Mouse (Mus musculus) layer of hippocampus, postnatal 25 days (tissue): ENCODE measurements around the gene Copz2. TPM values are rescaled to one million over a fixed set of nuclear protein-coding genes. Genes with fewer than 3 reads are reported as not detected.
"Not testable (repeated sequence)": the region's sequence is repeated elsewhere in the genome, so short reads cannot be mapped to it uniquely, and the experiment has no call there.

Source experiments
- DNase-seq, 2 experiments: peaks; one replicate each; pipeline ENCODE4 v3.0.0; 2022; ENCODE audit warnings: mixed read lengths in 2 of 2, low spot score in 1 of 2; ENCODE audit errors: extremely low spot score in 1 of 2
- total RNA-seq, 2 experiments: library from RNA; stranded (reverse); gene quantifications; 2 replicates each; pipeline ENCODE4 v1.2.3; 2021

Gene Copz2
- total RNA-seq, 2 experiments from 2014 or later = 6.5 to 6.8 TPM

DNA sequence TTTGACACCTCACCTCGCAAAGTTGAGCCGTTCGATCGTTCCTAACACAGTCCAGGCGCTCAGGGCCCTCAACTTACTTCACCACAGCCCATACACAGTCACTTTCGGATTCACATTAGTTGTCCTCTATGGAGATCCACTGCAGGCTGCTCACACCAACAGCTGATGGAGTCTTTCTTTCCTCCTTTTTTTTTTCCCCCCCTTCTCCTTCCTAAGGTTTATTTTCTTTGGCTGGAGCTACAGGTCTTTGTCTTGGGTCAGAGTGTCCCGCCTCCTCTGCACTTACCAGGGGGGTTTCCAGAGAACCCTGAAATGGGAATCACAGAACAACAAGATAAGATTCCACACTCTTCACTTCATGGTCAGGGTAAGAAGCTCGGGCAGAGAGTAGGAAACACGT lies 21.8 kb upstream of the Copz2 start:
- no peak for DNase-seq

DNA sequence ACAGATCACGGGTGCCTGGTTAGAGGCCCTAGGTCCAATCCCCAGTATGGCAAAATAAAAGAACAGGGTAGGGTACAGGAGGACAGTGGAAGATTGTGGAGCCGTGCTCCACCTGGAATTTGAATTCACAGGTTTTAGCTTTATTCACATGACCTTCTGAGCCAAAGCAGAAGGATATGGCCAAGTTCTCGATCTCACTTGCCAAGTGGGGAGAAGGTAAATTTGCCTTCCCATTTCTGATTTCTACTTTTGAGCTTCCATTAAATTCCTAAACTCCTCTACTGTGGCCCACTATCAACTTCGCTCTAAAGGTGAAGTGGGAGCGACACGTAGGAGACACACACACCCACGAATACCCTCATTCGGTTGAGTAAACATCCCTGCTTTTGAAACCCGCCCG lies 20.8 kb upstream of the Copz2 start:
- DNase-seq = no peak

DNA sequence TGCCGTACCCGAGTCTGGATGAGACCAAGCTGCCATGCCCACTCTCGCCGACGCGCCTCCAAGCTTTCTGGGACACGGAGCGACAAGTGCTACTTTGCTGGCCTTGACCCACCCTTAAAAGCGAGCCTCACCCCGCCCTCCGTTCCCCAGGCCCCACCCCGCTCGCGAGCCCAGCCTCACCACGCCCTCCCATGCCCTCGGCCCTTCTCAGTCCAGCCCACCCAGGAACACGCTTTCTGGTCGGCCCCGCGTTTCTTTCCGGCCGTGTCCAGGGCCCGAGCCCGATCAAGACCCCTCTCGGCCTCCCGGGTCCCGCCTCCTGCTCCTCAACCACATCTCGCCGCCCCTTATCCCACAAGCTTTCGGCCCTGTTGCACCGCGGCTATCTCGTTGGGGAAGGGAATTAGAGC lies 20.3 kb upstream of the Copz2 start:
- DNase-seq = peak; percentile 42 to 53

GRCm38 (mm10) chr11:96829813-96830538 lies 19.7 kb upstream of the Copz2 start, which contains the start of gene Nfe2l1:
Gene Nfe2l1, minus strand, starts transcription at chr11:96829968.
- peak; percentile 86 to 94 for DNase-seq

GRCm38 (mm10) chr11:96830539-96831216 lies 19.0 kb upstream of the Copz2 start:
- no peak for DNase-seq

GRCm38 (mm10) chr11:96831516-96831915 lies 18.2 kb upstream of the Copz2 start:
- DNase-seq = no peak

DNA sequence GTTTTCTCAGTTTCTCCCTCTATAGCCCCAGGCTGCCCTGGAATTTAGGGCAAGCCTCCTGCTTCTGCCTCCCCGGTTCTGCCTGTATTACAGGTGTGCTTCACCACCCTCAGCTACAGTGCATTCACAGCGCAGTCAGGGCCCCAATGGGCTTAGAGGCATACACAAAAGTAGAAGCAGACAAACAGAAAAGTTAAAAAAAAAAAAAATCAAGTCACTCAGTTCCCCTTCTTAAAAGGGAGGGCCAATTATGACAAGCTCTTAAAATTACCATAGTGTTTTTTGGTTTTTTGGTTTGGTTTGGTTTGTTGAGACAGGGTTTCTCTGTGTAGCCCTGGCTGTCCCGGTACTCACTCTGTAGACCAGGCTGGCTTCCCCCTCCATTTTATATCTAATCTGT lies 17.1 kb upstream of the Copz2 start:
- DNase-seq = no peak

DNA sequence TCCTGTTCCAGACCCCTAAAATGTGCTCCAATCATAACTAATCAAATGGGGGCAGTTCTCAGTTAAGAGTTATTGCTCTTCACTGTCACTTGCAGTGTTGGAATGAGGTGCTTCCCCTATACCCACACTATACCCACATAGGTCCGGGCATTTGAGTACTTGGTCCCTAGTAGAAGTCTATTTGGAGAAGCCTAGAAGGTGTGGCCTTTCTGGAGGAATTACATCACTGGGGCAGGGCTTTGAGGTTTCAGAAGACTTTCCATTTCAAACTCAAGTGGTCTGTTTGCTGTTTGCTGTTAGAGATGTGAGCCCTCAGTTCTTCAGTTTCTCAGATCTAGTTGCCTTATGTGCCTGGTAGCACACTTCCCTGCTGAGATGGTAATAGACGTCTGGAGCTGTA lies 16.7 kb upstream of the Copz2 start:
- DNase-seq = no peak

DNA sequence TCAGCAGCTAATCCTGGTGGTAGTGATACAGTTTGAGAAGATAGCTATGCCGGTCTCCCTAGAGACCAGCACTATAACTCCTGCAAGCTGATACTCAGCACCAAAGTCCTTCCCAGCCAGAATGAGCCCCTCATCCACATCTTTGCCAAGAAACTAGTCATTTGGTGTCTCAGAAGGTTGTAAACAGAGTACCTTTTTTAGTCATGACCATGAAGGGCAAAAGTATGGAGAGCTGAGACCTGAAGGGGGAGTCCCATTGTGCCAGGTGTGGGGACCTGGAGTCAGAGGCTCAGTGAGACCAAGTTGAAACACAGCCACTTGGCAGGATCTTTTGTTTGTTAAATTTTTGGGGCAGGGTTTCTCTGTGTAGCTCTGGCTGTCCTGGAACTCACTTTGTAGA lies 15.5 kb upstream of the Copz2 start:
- no peak for DNase-seq

- no peak for DNase-seq
Observed at GRCm38 (mm10) chr11:96837298-96837697, 12.4 kb upstream of the Copz2 start.

DNA sequence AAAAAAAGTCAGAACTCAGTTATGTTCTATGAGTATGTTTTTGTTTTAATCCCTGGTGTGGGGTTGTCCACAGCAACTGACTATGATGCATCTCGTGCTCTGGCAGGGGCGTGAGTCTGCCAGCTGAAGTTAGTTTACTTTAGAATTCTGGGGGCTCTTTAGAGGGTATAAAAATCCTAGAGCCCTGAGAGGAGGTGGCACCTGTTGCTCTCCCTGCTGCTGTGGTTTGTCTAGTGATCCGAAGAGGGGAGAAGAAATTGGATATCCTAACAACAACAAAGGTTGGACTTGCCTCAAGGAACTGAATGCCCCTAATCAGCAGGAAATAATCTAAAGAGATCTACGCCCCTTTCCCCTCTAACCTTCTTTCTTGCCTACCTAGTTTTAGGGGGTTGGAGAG lies 11.3 kb upstream of the Copz2 start:
- no peak for DNase-seq

DNA sequence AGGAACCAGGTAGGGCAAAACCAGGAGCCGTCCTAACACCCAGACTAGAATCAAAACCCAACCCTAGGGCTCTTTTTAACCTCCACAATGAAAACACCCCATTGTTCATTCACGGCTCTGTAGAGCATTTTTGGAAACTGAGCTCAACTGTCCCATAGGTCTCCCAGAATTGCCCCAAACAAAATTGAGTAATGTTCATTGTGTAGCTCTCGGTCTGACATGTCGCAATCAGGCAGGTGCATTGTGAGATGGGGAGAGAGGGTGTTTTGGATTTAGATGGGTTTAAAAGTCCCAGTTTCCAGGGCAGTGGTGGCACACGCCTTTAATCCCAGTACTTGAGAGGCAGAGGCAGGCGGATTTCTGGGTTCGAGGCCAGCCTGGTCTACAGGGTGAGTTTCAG lies 10.2 kb upstream of the Copz2 start:
- no peak for DNase-seq

DNA sequence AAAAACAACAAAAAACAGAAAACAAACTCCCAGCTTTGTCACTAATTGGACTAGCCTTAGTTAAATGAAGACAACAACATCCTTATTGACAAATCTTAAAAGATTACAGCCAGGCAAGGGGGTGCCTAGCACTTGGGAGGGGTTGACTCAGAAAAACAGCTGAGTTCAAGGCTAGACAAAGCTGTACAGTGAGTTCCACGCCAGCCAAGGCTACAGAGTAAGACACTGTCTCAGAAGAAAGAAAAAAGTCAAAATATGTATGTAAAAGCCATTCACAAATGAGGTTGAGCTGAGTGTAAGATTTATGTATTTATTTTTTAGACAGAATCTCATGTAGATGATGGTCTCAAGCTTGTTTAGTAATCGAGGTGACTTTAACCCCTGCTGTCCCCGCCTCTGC lies 9.8 kb upstream of the Copz2 start:
- DNase-seq = peak in 1 of 2 experiments; percentile 13

- peak in 1 of 2 experiments; percentile 29 for DNase-seq
Observed at GRCm38 (mm10) chr11:96840290-96840689, 9.4 kb upstream of the Copz2 start.

DNA sequence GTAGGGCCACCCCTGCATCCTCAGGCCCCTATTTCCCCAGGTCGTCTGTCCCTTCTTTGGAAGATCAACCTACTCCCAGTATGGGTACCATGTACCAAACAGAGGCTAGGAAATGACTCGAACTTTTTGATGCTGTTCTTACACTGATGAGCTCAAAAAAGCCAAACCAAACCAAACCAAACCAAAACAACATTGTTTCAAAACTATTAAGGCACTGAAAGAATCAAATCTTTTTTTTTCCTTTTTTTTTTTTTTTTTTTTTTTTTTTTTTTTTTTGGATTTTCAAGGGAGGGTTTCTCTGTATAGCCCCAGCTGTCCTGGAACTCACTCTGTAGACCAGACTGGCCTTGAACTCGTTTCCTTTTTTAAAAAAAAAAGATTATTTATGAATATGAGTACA lies 6.0 kb upstream of the Copz2 start:
- DNase-seq = no peak

GRCm38 (mm10) chr11:96847240-96847639 lies 2.4 kb upstream of the Copz2 start:
- DNase-seq = no peak

DNA sequence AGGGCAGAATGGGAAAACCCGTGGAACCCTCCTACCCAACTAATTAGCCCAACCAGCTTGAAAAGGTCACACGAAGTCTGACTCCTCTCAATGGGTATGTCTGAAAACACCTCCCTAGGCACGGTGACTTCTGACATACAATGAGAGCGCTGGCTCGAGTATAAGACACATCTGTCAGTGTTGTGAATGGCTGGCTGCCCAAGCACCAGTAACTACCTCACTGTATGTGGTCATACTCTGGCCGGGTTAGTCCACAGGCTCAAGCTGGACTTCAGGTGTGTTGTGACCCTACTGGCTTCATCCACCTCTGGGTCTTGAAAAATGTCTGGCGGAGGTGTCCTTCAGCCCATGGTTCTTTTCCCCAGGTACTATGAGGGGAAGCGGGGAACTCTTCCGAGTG lies 976 bp upstream of the Copz2 start:
- no peak for DNase-seq

DNA sequence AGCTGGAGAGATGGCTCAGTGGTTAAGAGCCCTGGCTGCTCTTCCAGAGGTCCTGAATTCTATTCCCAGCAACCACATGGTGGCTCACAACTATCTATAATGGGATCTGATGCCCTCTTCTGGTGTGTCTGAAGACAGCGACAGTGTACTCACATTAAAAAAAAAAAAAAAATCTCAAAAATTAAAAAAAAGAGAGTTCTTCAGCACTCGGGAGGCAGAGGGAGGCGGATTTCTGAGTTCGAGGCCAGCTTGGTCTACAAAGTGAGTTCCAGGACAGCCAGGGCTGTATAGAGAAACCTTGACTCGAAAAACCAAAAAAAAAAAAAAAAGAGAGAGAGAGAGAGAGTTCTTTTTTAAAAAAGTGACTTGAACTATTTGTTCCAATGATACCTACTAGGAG lies 525 bp upstream of the Copz2 start:
- not testable (repeated sequence) for DNase-seq

DNA sequence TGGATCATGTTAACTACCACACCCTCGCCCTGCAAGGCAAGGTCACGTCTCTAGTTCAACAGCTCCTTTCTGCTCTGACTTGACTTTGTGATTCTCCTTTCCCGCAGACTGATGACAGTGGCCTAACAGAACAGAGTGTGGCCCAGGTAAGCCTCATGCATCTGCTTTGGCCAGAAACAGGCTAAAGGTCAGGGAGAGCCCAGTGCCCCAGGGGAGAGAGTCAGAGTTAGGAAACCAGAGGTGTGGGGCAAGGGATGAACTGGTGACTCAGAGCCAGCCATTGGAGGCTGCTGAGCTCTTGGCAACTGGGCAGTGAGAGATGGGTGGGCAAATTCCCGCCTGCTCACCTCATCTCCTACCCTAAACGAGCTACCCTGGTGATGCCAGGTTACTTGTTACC lies 7.8 kb downstream of the Copz2 start:
- DNase-seq = no peak

- no peak for DNase-seq
Observed at GRCm38 (mm10) chr11:96859635-96860034, 10.0 kb downstream of the Copz2 start.

GRCm38 (mm10) chr11:96860564-96860963 lies 10.9 kb downstream of the Copz2 start:
- DNase-seq = peak; percentile 60 to 87

- no peak for DNase-seq
Observed at GRCm38 (mm10) chr11:96861446-96861845, 11.8 kb downstream of the Copz2 start.
